Mouse (Mus musculus): ENCODE data around the gene Mcu.

Gene Mcu

DNA sequence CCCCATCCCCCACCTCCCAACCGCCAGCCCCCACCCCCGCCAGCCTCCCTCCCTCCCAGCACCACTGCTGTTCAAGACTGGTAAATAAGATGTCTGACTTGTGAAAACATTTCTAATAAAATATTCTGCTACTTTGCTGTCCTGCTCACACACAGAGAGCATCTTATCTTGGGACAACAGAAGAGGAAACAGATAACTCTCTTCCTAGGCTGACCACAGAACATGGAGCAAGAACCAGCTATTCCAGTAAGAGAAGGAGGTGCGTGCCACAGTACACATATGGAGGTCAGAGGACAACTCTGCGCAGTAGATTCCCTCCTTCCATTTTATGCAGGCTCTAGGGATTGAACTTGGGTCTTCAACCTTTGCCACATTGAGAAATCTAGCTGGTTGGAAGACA is 45.2 kb downstream of the Mcu start:
- intact Hi-C loops (cut with DNase I), result no loop called here

DNA sequence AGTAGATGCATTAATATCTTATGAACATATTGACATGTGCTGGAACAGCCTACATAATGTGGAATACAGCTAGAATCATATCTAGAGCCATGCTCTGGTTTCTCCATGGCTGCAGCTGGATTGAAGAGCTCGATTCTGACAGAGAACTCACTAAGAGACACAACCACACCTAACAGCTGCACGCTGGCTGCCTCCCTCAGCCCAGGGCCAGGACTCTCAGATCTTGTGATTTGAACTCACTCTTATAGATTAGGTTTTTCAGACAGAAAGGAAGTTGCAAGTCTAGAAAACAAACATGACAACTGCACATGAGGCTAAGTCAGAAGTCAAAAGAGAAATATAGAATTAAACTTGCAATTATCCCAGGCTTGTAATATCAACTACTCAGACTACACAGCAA is 45.7 kb downstream of the Mcu start:
- intact Hi-C loops (cut with DNase I), result no loop called here

DNA sequence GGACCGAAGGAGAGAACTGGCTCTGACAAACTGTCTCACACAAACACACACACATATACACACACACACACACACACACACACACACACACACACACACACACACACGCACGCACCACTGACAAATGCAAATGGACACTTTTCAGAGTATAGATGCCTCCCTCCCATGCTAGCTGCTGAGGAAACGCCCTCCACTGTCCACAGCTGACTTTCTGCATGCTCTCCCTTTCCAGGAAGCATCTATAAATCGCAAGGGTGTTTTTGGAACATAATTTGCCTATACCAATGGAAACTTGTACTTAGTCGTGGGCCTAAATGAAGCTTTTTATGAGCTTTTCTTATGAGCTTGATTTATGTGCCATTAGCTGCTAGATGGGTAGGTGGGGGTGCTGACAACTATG is 46.1 kb downstream of the Mcu start:
- intact Hi-C loops (cut with DNase I), result no loop called here

DNA sequence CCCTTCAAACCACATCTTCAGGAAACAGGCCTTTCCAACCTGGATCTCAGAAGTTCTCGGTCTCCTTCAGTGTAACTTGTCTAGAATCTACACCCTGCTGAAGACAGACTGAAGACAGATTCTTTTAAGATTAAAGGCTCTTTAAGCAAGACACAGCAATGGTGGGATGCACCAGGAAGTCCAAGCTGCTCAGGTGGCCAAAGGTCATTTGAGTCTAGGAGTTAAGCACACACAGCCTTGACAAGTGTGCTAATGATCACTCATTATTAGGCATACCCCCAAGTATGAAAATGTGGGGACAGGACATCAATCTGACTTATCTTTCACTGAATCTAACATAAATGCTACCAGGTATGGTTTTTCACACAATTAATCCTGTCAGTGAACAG is 47.0 kb downstream of the Mcu start:
- intact Hi-C loops (cut with DNase I), result no loop called here

DNA sequence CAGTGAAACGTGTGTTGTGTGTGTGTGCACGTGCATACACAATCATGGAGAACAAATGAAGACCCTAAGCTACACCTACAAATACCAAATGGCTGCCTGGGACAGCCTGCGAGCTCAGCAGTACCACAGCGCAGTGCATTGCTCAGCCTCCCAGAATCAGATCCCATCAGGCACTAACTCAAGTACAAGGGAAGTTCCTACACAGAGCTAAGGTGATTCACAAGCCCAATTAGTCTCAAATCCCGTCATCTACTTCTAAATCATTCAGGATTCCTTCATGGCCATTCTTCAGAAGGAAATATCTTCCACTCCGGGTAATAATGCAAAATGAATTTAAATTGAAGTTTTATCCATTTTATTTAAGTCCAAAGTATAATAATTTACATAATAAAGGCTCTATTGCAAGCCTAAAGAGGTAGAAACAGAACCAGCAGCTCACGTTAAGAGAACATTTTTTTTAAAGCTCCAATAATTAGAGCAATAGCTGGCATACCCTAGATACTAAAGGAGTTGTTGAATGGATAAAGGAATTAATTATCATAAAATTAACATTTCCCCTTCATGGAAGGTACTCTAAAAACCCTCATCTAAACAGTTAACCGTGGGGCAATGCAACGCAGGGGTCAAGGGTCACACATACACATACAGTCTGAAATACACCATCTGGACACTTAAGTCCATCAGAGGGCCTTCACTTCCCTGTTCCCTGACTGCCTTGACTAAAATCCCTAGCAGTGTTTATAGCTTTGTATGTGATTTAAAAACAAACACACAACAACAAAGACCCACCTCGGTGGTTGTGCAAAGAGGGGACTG is 47.6 kb downstream of the Mcu start:
- intact Hi-C loops (cut with DNase I), result no loop called here

DNA sequence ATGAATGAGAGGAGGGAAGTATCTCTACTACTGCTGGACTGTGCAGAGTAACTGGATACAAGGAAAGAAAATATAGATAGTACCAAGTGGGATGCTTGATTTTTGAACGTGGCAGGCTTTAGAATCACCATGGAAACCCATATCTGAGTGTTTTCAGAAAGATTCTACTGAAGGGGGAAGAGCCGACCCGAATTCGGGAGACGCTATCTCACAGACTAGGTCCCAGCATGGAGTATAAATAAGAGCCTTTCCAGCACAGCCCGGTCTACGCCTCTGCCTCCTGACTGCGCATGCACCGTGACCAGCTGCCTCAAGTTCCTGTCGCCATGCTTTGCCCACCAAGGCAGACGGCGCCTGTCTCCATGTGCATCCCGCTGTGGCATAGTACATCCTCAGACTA is 49.5 kb downstream of the Mcu start:
- intact Hi-C loops (cut with DNase I), result no loop called here

DNA sequence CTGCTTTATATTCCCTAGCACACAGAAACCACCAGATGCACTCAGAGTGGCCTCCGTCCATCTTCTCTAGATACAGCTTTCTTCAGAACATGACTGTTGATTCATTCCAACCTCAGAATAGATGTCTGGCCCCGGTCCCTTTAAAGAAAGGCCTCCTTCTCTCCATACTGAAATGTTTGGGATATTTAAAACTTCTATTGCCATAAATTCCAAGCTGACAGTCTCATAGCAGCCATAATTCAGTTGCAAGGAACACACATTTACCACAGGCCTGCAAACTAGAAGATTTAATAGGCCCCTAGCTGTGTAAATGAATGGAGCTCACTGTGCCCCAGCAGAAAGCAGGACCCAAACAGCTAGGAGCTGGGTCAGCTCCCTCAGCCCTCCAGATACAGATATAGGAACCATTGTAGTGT is 50.5 kb downstream of the Mcu start:
- intact Hi-C loops (cut with DNase I), result no loop called here

DNA sequence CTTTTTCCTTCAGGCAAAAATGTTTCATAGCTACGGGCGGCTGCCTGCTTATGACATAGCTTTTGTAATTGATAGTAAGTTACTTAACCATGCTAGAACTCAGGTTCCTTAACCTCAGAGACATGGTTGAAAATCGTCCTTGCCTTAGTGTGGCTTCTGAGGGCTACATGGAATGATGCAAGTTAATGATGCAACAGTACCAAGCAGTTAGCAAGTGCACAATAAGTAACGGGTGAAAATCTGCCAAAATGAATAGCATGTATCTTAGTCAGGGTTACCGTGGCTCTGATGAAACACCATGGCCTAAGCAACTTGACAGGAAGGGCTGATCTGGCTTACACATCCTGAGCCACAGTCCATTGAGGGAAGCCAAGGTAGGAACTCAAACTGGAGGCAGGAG is 51.9 kb downstream of the Mcu start:
- intact Hi-C loops (cut with DNase I), result no loop called here

DNA sequence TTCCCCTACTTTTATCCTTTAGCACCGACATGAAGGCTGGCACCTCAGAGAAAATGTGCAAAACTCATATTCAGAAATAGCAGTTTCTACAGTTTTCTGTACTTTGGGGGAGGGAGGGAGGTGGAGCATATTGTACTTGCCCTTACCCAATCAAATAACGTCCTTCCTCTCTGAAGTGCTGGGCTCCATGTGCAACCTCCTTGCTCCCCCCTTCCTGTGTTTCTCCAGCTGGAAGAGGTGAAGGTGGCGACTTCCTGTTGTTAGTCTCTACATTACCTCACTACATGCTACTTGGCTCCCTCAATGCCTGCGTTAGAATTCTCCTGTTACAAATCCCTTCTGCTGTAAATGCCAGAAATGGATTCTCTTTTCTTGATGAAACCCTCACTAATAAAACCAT is 54.0 kb downstream of the Mcu start:
- intact Hi-C loops (cut with DNase I), result no loop called here

DNA sequence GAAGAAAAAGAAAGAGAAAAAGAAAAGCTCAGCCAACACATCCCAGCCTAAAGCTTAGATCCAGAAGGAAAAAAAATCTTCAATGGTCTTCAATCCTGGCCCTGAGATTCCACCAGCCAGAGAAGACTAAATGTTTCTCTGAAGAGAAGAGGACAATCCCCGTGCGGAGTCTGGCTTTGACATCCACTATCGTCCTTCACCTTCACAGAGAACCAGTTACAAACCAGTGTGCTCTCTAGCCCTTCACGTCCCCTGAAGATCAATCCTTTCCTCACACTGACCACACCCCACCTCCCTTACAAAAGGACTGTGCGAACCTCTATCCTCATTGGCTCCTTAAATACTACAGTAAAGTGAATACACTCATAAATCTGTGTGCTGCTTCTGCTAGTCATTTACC is 56.4 kb downstream of the Mcu start:
- intact Hi-C loops (cut with DNase I), result no loop called here

DNA sequence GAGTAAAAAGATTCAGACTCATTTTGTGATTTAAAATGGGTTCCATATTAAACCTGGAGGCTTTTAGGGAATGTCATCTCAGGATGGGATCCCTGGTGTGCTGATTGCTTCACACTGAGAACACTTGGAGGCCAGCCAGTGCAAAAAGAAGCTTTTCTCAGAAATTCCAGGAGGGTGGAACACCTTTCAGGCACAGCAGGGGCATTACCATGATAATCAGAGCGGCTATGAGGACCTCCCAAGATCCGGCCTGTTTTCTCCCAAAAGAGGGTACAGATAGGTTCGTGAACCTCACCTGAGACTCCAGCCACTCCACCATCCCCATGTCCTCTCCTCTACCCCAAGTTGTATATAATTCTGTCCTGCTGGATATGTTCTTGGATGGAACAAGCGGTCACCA is 57.9 kb downstream of the Mcu start:
- intact Hi-C loops (cut with DNase I), result no loop called here

DNA sequence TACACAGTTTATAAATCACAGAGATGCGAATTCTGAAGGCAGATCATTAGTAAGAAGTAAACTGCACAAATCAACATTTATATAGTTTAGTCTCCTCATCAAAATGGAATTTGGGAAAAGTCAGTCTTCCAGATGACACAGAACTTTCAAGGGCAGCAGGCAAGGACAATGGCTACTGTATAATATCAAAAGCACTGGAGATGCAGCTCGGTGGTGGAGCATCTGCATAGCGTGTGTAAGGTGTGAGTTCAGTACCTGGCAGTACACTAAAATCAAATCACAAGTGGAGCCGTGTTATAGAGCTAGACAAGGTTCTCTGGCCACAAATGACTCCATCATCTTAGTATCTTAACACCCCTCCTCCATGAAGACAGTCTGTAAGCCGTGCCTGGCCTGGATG is 58.3 kb downstream of the Mcu start:
- intact Hi-C loops (cut with DNase I), result no loop called here

DNA sequence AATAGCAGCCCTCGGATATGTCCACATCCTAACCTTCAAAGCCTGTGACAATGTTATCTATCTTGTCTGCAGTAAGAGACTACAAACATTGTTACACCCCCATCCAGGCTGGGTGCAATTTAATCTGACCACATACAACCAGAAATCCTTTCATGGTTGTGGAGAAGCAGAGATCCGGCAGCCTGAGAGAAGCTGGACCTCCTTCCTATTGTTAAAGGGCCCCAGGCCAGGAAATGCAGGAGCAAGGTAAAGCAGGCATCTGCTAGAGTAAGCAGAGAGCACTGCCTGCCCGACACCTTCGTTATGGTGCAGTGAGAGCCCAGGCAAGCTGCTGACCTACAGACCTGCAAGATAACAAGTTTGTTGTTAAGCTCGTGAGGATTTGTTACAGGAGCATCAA is 60.0 kb downstream of the Mcu start:
- intact Hi-C loops (cut with DNase I), result no loop called here

DNA sequence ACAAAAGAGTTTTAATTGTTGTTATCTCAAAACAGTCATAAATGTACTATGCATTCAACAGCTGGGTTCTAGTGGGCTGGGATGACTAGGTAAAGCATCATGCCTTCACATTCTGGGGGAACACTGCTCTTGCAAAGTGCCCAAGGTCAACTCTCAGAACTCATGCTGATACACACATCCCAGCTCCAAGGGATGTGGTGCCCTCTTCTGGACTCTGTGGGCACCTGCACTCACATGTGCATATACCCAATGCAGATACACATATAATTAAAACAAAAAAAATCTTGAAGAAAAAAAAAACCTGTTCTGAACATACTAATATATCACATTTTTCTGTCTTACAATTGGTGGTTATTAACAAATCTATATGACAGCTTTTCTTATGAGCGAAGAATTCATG is 62.2 kb downstream of the Mcu start:
- intact Hi-C loops (cut with DNase I), result no loop called here

DNA sequence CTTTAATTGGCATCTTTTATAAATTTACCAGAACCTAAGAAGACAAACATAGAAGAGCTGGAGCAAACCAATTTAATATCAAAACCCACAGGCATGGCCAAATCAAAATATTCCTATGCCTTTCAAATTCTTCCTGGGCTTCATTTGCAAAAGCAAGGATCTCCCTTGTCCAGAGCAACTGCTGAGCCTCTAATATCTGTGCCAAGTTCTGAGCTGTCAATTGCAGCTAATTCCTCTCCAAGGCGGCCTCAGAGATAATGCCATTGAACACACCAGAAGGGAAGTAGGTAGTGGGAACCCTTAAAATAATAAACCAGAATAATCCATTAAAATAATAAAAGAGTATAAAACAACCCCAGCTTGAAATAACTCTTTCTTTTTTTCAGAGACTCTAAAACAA is 64.0 kb downstream of the Mcu start:
- intact Hi-C loops (cut with DNase I), result no loop called here

DNA sequence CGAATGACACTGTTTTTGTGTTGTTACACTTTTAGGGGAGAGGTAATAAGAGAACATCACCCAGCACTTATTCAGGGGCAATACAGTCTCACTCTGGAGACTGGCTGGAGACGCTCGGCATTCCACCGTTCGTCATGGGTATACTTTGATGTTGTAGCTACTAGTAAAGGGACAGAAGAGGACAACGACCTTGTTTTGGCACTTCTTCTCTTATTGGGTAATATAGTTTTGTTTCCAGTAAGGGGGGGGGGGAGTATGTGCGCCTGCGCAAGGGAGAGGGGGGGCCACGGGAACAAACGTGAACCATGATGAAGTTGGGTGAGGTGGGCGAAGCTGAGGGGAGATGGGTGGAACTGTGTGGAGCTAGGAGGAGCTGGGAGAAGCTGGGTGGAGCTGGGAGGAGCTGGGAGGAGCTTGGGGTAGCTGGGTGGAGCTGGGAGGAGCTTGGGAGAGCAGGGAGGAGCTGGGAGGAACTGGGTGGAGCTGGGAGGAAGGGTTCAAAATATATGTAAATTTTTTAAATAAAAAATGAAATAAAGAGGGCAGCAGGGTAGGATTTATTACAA is 67.6 kb downstream of the Mcu start:
- intact Hi-C loops (cut with DNase I), result loop anchor here (10.0 kb wide), 1 partner anchor 66 kb away; the partner anchor contains the start of genes Gm10322 and Mcu

DNA sequence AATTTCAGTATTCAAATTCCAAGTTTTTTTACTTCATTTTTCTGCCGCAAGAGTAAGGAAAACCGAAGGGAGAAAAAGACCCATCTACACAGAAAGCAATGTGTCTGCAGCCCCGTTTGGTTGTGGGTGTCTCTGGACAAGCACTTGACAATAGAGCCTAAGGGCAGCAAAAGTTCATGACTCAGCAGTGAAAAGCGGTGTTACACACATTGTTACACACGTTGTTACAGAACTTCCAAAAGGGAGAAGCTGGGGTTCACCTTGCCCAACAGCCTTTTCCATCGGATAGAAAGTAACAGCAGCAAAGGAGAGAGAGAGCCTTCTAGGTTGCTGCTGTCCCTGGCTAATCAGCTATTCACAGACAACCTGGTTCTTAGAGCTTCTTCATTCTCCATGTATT is 68.3 kb downstream of the Mcu start:
- intact Hi-C loops (cut with DNase I), result loop anchor here (10.0 kb wide), 1 partner anchor 67 kb away; the partner anchor contains the start of genes Gm10322 and Mcu

DNA sequence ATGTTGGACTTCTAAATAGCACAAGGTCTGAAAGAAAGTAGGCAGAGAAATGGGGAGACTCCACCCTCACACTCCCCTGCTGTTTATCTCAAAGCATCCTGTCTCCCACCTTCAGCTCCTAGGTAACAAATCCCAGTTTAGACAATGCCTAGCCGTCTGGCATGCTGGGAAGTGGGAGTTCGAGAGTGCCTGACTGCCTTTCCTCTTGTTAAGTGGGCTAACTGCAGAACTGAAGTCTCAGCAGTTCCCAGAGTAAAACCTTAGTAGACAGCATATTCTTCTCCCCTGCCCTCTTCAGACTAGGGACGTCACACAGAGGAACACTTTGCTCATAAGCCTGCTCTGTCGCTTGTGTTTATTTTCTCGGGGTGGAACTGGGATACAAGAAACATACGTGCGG is 69.1 kb downstream of the Mcu start:
- intact Hi-C loops (cut with DNase I), result loop anchor here (10.0 kb wide), 1 partner anchor 67 kb away; the partner anchor contains the start of genes Gm10322 and Mcu

DNA sequence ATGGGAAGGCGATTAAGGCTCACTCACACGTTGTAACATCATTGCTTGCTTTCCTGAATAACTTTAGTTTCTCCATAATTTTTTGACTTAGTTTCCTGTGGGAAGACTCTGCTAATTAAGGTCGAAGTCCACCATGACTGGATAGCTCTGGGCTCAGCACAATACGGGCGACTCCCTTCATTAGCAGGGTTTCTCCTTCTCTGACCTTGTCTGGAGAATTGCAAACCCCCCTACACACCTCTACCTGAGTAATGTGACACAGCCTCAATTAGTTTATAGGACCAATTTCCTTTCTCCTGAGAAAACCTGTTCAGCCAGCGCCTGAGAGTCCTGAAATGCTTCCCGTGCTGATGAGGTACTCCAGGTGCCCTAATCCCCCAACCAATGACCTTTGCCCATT is 71.3 kb downstream of the Mcu start:
- intact Hi-C loops (cut with DNase I), result loop anchor here (10.0 kb wide), 1 partner anchor 70 kb away; the partner anchor contains the start of genes Gm10322 and Mcu

DNA sequence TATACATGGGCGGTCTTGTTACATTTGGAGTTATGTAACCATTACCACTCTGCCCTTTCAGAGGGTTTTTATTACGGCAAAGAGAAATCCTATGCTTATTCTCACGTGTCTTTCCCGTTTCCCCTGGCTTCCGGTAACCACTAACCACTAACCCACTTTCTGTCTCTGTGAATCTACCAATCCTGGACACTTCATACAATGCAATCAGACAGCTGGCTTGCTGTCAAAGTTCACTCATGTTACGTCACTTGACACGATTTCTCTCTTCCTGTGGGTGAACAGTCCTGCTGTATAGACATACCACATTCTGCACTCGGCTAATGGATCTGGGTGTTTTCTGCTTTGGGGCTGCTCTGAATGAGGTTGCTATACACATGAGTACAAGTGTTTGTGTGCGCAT is 73.1 kb downstream of the Mcu start:
- intact Hi-C loops (cut with DNase I), result loop anchor here (10.0 kb wide), 1 partner anchor 71 kb away; the partner anchor contains the start of genes Gm10322 and Mcu

DNA sequence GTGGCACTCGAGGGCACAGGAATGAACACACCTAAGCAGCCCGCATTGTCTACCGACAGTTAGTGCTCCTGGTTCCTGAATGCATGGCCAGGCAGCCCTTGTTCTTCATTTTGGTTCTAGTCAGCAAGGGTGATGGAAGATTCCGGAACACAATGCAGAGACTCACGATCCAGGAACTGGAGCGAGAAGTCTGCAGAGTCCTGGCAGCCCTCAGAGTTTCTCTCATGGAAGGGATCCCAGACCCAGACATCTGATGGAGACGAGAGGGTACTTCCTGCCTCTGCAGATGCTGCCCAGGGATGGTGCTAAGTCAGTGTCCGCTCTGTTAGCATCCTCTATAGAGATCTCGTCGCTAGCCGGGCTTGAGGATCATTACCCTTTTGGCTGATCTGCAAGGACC is 75.0 kb downstream of the Mcu start:
- intact Hi-C loops (cut with DNase I), result loop anchor here (10.0 kb wide), 1 partner anchor 73 kb away; the partner anchor contains the start of genes Gm10322 and Mcu

DNA sequence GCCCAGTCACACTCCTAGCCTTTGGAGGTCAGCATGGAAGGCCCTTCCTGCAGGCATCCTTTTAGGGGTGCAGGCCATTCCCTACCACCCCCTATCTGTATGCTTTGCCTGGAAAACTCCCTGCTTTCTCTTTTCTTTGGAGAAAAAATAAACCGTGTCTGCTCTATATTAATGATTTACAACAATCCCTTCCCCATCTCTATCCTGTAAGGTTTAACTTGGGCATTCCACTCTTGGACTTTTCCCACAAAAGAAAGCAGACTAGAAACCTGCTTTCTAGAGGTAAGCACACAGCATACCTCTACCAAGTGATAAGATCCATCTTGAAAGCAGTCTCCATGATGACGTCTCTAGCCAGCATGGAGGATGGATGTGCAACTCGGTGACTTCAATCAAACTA is 75.9 kb downstream of the Mcu start:
- intact Hi-C loops (cut with DNase I), result loop anchor here (10.0 kb wide), 1 partner anchor 74 kb away; the partner anchor contains the start of genes Gm10322 and Mcu

DNA sequence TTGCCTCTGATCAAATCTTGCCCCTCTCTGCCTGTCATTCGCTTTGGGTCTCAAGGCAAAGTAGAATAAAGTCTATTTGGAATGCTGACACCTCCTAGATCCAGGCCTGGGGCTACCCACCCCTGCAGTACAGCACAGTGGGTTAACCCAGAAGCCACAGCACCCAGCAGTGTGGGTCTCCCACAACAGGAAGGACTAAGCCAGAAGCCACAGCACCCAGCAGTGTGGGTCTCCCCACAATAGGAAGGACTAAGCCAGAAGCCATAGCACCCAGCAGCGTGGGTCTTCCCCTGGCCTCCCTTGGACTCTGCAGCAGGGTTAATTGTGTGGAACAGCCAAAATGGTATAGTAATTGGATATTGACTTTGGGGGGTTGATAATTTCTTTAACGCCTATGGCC is 76.4 kb downstream of the Mcu start:
- intact Hi-C loops (cut with DNase I), result loop anchor here (10.0 kb wide), 1 partner anchor 75 kb away; the partner anchor contains the start of genes Gm10322 and Mcu
